12 mouse cellular contexts compared by ENCODE assay signal in genomic region chr8:30532862-30533500, GRCm38 (mm10).
DNase-seq lines count a peak whose midpoint lies in the region; ATAC-seq and TF ChIP-seq lines count a peak whose summit lies in the region.
"Had no signal": no experiment of that assay in that cellular context is flagged by ENCODE, and none has a peak within 500 bp of the region (broad histone marks: within the 10 kb centered on the region; RNA-seq: fewer than 3 reads in every experiment).

No protein-coding gene starts in this region.

- no peak for TF ChIP-seq CTCF in kidney, adult 2 months (conservative IDR thresholded peaks at IDR 0.05; ENCODE audit: insufficient read depth, insufficient read length, low read depth, low read length)
- no peak for TF ChIP-seq CTCF in midbrain, postnatal 0 days (IDR thresholded peaks at IDR 0.05)

- no peak overlapping the region for H3K4me3 ChIP-seq in kidney, adult 2 months (ENCODE audit: insufficient read depth, low read depth, low read length)
- no peak overlapping the region for H3K4me3 ChIP-seq in hindbrain, embryonic 15.5 days
- H3K4me3 ChIP-seq in midbrain, postnatal 0 days (ENCODE audit: low read depth, low read length) = no peak overlapping the region
- H3K4me3 ChIP-seq: intestine, embryonic 15.5 days; liver, embryonic 12.5 days; neural tube, embryonic 12.5 days had no signal

- no peak overlapping the region for H3K4me2 ChIP-seq in hindbrain, embryonic 15.5 days
- no peak overlapping the region for H3K4me2 ChIP-seq in midbrain, postnatal 0 days (ENCODE audit: low read depth, low read length, poor library complexity, severe bottlenecking)
- H3K4me2 ChIP-seq: intestine, embryonic 15.5 days; liver, embryonic 12.5 days; neural tube, embryonic 12.5 days had no signal

- WGBS in kidney, adult 2 months = 35% methylated on average over 3 of the region's 3 CpGs
- WGBS in hindbrain, embryonic 15.5 days = 23% methylated on average over 3 of the region's 3 CpGs
- 17% methylated on average over 3 of the region's 3 CpGs for WGBS in midbrain, postnatal 0 days

- H3K4me1 ChIP-seq in kidney, adult 2 months (ENCODE audit: control insufficient read depth, insufficient read depth, low read length) = no peaks in the 10 kb centered on the region
- H3K4me1 ChIP-seq in hindbrain, embryonic 15.5 days (replicated peaks) = no peaks in the 10 kb centered on the region
- no peaks in the 10 kb centered on the region for H3K4me1 ChIP-seq in midbrain, postnatal 0 days (ENCODE audit: insufficient read depth, low read length)
- H3K4me1 ChIP-seq: intestine, embryonic 15.5 days; liver, embryonic 12.5 days; neural tube, embryonic 12.5 days had no signal

- no peak overlapping the region for H3K9ac ChIP-seq in hindbrain, embryonic 15.5 days
- H3K9ac ChIP-seq in midbrain, postnatal 0 days (replicated peaks; ENCODE audit: low read length, poor library complexity, severe bottlenecking) = no peak overlapping the region
- H3K9ac ChIP-seq: intestine, embryonic 15.5 days; liver, embryonic 12.5 days; neural tube, embryonic 12.5 days had no signal

- ATAC-seq in hindbrain, embryonic 15.5 days (ENCODE audit: low FRiP score, low read depth) = peak; percentile 42; the same call in 1 of the 2 replicates
- no peak for ATAC-seq in midbrain, postnatal 0 days (ENCODE audit: low FRiP score)
- ATAC-seq: intestine, embryonic 15.5 days; liver, embryonic 12.5 days had no signal

- H3K9me3 ChIP-seq in hindbrain, embryonic 15.5 days = no peaks in the 10 kb centered on the region
- H3K9me3 ChIP-seq in midbrain, postnatal 0 days (ENCODE audit: low read length) = no peaks in the 10 kb centered on the region
- H3K9me3 ChIP-seq: intestine, embryonic 15.5 days; liver, embryonic 12.5 days; neural tube, embryonic 12.5 days had no signal

- DNase-seq in adrenal gland, postnatal 36 days = peak; percentile 1 to 8
- no peak for DNase-seq in adrenal gland, postnatal 25 days
- DNase-seq in kidney, postnatal 14 days = peak; percentile 4
- no peak for DNase-seq in kidney, adult 2 months
- DNase-seq in midbrain, postnatal 0 days (ENCODE audit: low spot score) = peak; percentile 62
- no peak for DNase-seq in heart, postnatal 10 days
- DNase-seq in layer of hippocampus, postnatal 36 days = no peak
- DNase-seq: heart, adult 11 months had no signal

- no peaks in the 10 kb centered on the region for H3K27me3 ChIP-seq in kidney, adult 2 months (replicated peaks; ENCODE audit: control insufficient read depth, insufficient read depth, low read length)
- no peaks in the 10 kb centered on the region for H3K27me3 ChIP-seq in hindbrain, embryonic 15.5 days
- no peaks in the 10 kb centered on the region for H3K27me3 ChIP-seq in midbrain, postnatal 0 days (ENCODE audit: insufficient read depth, low read length)
- H3K27me3 ChIP-seq: intestine, embryonic 15.5 days; liver, embryonic 12.5 days; neural tube, embryonic 12.5 days had no signal

- intact Hi-C loops in heart, postnatal 10 days (cut with DNase I) = no loop called here

- no peaks in the 10 kb centered on the region for H3K36me3 ChIP-seq in kidney, adult 2 months (ENCODE audit: control insufficient read depth, insufficient read depth, low read length)
- no peaks in the 10 kb centered on the region for H3K36me3 ChIP-seq in hindbrain, embryonic 15.5 days
- no peaks in the 10 kb centered on the region for H3K36me3 ChIP-seq in midbrain, postnatal 0 days (ENCODE audit: insufficient read depth, low read length)
- H3K36me3 ChIP-seq: intestine, embryonic 15.5 days; liver, embryonic 12.5 days; neural tube, embryonic 12.5 days had no signal

- TF ChIP-seq POLR2A in kidney, adult 2 months (IDR thresholded peaks at IDR 0.05; ENCODE audit: low read depth, low read length) = no peak

- H3K27ac ChIP-seq in kidney, adult 2 months (ENCODE audit: insufficient read depth, low read depth, low read length) = no peak overlapping the region
- H3K27ac ChIP-seq in hindbrain, embryonic 15.5 days (replicated peaks) = no peak overlapping the region
- no peak overlapping the region for H3K27ac ChIP-seq in midbrain, postnatal 0 days (ENCODE audit: low read depth, low read length)
- H3K27ac ChIP-seq: intestine, embryonic 15.5 days; liver, embryonic 12.5 days; neural tube, embryonic 12.5 days had no signal

Comparison
In these comparisons a context has a peak if more than half of its experiments do, and no peak if none do; other contexts are left out.
1. DNase-seq: peak in adrenal gland, postnatal 36 days (2 of 2), kidney, postnatal 14 days (single experiment) and midbrain, postnatal 0 days (single experiment); none in adrenal gland, postnatal 25 days (single experiment), kidney, adult 2 months (single experiment), heart, postnatal 10 days (0 of 2) and layer of hippocampus, postnatal 36 days (0 of 2).